Mouse (Mus musculus): ENCODE measurements around the gene B3galt4. TPM values are rescaled to one million over a fixed set of nuclear protein-coding genes. Genes with fewer than 3 reads are reported as not detected.

B3galt4 gene
- total RNA-seq, 2 experiments from 2014 or later = 2.8 TPM; not detected in 1

DNA sequence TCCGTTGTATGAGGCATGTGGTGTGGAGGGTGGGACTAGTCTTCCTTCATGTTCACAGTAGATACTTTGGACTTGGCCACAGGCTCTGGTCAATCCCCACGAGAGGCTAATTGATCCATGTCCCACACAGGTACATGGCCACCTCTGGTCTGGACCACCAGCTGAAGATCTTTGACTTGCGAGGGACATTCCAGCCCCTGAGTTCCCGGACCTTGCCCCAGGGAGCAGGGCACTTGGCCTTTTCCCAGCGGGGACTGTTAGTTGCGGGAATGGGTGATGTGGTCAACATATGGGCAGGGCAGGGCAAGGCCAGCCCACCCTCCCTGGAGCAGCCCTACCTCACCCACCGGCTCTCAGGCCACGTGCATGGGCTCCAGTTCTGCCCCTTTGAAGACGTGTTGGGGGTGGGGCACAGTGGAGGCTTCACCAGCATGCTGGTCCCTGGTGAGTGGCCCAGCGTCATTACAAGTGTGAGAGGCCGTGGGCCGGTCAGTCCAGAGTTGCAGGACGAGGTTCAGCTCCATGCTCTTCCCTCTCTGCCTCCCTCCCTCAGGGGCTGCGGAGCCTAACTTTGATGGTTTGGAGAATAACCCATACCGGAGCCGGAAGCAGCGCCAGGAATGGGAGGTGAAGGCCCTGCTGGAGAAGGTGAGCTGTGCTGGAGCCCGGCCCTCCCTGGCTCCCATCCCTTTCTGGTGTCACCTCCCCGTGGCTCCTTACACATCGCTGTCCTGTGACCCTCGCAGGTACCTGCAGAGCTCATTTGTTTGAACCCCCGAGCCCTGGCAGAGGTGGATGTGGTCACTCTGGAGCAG, 3.0 kb downstream of the B3galt4 start:
- ATAC-seq (replicated peaks; ENCODE audit: low FRiP score, poor library complexity, severe bottlenecking) = no peak

DNA sequence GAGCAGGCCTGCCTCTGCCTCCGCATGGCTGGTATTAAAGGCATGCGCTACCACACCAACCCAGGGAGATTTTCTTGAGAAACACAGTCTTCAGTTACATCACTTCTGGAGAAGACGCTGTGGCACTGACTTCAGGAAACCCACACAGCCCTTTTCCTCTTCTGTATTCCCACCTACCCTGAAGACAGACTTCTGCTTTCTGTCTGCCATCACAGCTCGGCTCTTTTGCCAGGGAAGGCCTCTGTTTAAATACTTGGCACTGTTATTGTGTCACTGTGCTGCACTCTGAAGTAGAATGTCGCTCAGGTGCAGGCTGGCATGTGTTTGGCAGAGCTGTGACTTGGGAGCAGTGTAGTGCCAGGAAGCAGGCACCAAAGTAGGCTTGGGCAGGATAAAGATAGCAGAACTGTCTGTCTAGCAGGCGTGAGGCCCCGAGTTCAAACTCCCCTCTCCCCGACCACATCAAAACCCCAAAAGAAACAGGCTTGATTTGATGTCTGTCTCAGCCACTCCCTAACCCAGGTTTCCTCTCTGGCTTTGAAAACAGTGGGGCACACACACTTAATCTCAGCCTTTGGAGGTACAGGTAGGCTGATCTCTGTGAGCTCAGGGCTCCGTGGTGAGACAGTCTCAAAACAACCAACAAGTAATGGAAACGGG, 3.7 kb downstream of the B3galt4 start:
- ATAC-seq (replicated peaks; ENCODE audit: low FRiP score, poor library complexity, severe bottlenecking) = no peak

DNA sequence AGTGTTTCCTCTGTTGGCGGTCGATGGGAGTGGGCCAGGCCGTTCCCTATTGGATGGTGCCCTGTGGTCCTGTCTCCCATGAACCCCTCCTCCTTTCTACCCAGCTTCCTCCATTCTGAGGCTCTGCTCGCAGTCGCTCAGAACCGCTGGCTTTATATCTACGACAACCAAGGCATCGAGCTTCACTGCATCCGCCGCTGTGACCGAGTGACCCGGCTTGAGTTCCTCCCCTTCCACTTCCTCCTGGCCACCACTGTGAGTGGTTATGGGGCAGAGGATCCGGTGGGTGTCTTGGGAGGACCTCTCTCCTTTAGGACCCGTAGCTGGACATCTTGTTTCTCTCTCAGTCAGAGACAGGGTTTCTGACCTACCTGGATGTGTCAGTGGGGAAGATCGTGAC, 7.8 kb downstream of the B3galt4 start:
- no peak for ATAC-seq (replicated peaks; ENCODE audit: low FRiP score, poor library complexity, severe bottlenecking)

GRCm38 (mm10) chr17:33941381-33941780, 9.9 kb downstream of the B3galt4 start:
- no peak for ATAC-seq (replicated peaks; ENCODE audit: low FRiP score, poor library complexity, severe bottlenecking)

GRCm38 (mm10) chr17:33940981-33941380, 10.3 kb downstream of the B3galt4 start:
- no peak for ATAC-seq (replicated peaks; ENCODE audit: low FRiP score, poor library complexity, severe bottlenecking)

DNA sequence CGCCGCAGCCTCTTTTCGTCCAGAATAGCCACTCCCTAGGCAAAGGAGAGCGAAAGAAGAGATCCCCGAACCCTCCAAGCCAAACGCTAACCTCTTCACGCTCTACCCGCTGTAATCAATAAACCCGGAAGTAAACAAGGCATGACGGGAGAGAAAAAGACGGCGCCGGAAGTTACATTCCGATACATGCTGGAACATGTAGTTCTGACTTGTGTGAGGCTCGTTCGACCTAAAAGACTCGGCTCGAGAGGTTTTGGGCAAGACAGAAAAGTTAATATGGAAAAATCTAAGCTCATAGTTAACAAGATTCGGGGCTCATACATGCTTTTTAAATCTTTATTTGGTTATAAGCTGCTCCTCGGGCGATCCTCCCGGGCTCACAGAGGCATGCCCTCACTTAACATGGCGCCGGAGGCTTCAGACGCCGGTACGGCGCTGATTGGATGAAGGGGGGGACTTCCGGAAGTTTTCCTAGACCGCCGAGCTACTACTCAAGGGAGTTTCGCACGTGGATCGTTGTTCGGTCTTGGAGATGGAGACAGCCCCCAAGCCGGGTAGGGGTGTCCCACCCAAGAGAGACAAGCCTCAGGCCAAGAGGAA, 11.0 kb downstream of the B3galt4 start, which contains the start of the genes Pfdn6 and Wdr46:
Pfdn6 (minus strand) TSS at position 138 of the 600 bp plus-strand sequence.
Wdr46 (plus strand) TSS at position 455 of the 600 bp plus-strand sequence.
- peak; percentile 93 for ATAC-seq (replicated peaks; ENCODE audit: low FRiP score, poor library complexity, severe bottlenecking)

DNA sequence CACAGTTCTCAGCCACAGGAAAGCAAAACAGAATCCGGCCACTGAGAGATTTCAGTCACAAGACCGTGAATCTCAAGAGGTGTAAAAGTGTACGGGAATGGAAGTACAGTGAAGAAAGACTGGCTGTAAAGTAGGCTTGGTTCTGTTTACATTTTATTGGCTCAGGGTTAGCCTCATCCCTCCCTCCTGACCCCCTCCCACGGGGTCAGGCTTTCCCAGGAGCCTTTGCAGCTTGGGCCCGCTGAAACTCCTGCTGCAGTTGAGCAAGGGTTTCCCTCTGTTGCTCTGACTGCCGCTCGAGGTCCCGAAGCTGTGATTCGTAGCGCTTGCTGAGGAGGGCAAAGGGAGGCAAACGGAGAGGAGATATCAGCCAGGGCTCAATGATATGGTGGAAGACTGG, 12.5 kb downstream of the B3galt4 start:
- no peak for ATAC-seq (replicated peaks; ENCODE audit: low FRiP score, poor library complexity, severe bottlenecking)

GRCm38 (mm10) chr17:33936993-33937392, 14.3 kb downstream of the B3galt4 start:
- ATAC-seq (replicated peaks; ENCODE audit: low FRiP score, poor library complexity, severe bottlenecking) = no peak

- ATAC-seq (replicated peaks; ENCODE audit: low FRiP score, poor library complexity, severe bottlenecking) = no peak
Observed at GRCm38 (mm10) chr17:33935422-33936055, 15.7 kb downstream of the B3galt4 start.

- no peak for ATAC-seq (replicated peaks; ENCODE audit: low FRiP score, poor library complexity, severe bottlenecking)
Observed at GRCm38 (mm10) chr17:33932970-33933369, 18.3 kb downstream of the B3galt4 start.

DNA sequence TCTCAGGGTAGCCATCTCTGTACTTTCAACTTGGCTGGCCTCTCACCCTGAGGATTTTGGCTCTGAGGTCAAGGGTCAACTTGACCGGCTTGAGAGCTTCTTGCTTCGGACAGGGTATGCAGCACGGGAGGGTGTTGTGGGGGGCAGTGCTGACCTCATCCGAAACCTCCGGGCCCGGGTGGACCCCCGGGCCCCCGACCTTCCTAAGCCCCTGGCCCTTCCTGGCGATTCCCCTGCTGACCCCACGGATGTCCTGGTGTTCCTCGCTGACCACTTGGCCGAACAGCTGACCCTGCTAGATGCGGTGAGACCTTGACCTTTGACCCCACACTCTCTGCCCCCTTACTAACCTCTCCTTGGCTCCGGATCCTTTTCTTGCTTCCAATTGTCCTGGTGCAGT, 18.8 kb downstream of the B3galt4 start:
- ATAC-seq (replicated peaks; ENCODE audit: low FRiP score, poor library complexity, severe bottlenecking) = no peak

- ATAC-seq (replicated peaks; ENCODE audit: low FRiP score, poor library complexity, severe bottlenecking) = no peak
Observed at GRCm38 (mm10) chr17:33931947-33932346, 19.3 kb downstream of the B3galt4 start.

DNA sequence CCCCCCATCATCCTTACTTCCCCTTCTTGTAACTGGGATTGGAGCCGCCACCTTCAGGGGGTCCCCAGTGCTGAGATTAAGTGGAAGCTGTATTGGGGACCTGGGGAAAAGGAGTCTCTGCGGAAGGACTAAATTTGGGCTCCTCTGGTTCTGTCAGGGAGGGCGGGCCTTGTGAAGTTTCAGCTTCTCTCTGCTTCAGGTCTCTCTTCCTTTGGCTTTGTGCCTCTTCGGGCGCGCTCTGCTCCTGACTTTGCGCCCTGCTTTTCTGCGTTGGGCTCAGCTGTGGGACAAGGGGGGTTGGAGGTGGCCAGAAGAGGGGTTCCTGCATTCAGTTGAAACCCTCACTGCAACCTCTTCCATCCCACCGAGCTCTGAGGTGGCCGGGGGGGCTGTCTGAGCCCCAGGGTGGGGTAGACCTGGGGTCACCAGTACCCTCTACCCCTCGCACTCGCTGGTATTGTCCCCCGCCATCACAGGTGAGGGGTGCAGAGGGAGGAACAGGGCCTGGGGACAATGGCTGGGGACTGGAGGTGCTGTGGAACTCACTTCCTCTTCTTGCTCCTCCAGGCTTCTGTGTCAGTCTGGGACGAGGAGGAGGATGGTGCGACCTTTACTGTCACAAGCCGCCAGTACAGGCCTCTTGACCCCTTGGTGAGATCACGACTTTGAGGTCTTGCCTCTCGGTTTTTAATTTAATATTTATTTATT, 20.0 kb downstream of the B3galt4 start:
- no peak for ATAC-seq (replicated peaks; ENCODE audit: low FRiP score, poor library complexity, severe bottlenecking)

DNA sequence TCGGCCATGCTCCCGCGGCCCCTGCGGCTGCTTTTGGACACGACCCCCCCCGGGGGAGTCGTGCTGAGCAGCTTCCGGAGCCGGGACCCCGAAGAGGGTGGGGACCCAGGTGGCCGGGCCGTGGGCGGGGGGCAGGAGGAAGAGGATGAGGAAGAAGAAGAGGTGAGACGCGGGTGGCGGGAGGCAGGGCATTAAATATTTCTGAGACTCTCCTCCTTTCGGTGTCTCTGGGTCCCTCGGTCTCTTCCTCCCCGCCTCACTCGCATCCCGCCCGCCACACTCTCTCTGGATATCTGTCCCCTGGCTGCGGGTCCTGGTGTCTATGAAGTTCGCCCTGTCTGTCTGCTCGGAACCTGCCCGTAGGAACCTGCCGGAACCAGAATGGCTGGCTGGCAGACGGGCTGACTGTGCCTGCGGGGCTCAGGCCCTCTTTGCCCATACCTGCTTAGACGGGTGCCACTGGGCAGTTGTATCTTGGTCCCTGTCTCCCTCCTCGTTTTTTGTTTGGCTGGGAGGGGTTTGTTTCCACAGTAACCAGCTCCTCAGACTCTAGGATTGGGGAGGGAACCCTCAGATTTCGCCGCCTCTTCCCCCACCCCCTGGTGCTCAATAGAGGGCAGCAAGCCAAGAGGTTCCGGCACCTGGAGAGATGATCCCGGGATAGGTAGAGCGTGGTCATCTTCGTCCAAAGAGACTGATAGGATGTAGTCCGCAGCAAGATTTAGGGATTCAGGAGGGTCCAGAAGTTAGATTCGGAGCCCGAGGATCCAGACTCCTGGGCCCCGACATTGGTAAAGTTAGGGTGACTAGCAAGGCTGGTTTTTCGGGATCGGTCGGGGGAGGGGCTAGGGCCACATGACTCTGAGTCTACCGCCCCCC, 20.8 kb downstream of the B3galt4 start:
- ATAC-seq (replicated peaks; ENCODE audit: low FRiP score, poor library complexity, severe bottlenecking) = no peak

DNA sequence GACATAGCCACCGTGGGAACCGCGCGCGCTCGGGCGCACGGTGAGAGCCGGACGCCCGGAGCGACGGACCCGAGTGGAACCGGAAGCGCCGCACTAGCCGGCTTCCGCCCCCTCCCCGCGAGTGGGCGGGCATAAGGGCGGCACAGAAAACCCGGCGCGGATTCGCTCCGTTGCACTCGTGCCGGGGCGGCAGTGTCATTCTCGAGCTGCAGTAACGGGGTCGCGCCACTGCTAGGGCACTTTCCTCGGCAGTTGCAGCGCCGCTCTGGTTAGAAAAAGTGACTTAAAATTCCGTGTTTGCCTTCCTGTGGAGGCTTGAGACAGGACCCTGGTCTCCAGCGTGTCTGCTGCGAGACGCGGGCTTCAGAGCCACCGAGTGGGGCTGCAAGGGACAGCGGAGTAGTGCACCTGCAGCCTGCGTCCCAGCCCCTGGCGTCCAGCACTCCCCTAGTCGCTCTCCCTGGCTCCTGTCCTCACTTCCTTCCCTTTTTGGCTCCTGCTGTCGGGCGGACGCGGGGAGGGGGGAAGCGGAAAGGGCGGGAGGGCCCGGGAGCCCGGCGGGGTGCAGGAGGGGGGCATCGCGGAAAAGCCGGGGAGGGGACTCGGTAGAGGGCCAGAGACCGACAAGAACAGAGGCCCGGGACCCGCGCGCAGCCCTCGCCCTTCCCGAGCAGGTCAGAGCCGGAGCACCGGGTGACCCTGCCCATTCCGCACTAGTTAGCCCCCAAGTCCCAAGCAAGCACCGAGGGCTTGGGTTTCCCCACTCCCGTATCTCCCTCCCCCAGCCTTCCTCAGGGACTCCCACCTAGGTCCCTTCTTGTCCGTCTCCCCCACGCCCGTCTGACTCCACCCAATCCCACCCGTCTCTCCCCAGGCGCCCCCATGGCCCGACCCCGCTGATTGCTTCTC, 21.7 kb downstream of the B3galt4 start, which contains the start of gene Rgl2:
Rgl2 (plus strand) TSS at position 173 of the 909 bp plus-strand sequence.
- ATAC-seq (replicated peaks; ENCODE audit: low FRiP score, poor library complexity, severe bottlenecking) = peak; percentile 89

DNA sequence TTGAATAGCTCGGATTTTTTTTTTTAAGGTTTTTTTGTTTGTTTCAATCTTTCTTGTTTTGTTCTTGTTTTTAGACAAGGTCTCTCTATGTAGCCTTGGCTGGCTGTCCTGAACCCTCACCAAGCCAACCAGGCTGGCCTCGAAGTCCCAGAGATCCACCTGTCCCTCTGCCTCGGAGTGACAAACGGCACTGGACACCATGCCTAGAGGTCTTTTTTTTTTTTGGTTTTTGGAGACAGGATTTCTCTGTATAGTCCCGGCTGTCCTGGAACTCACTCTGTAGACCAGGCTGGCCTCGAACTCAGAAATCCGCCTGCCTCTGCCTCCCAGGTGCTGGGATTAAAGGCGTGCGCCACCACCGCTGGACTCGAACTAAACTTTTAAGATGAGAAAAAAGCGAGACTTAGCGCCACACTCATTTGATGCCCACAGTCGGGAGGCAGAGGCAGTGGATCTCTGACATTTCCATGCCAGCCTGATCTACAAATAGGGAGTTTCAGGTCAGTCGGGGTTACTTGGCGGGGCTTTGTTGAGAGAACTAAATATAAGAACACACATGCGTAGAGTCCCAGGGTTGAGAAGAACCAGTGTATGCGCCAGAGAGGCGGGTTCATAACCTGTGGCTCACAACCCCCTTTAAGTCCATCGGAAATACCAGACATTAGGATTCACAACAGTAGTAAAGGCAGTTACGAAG, 22.9 kb downstream of the B3galt4 start:
- no peak for ATAC-seq (replicated peaks; ENCODE audit: low FRiP score, poor library complexity, severe bottlenecking)

Measured in erythroid progenitor cell, adult 5-6 weeks (primary cell).